Mouse (Mus musculus) common myeloid progenitor, adult 5-6 weeks (primary cell): Measurements from ENCODE around the gene Tnfrsf17. TPM values are rescaled to one million over a fixed set of nuclear protein-coding genes. Genes with fewer than 3 reads are reported as not detected.
"Not testable (repeated sequence)": the region's sequence is repeated elsewhere in the genome, so short reads cannot be mapped to it uniquely, and the experiment has no call there.

Experiments used
- ATAC-seq: replicated peaks from 2 replicates; pipeline ENCODE4 v1.8.0; 2016; ENCODE audit warnings: low read depth, mild to moderate bottlenecking, moderate TSS enrichment, inconsistent platforms; ENCODE audit not compliant: poor library complexity, severe bottlenecking
- total RNA-seq: library from RNA; stranded (forward); fragments of 200-1000, 187-1606 nt; gene quantifications from 2 replicates; pipeline ENCODE4 v1.2.3, GENCODE M21; 2017

Gene Tnfrsf17
- total RNA-seq = not detected in 2 replicates

GRCm38 (mm10) chr16:11313512-11313911 is at the start of gene Tnfrsf17:
Gene Tnfrsf17 (plus strand): TSS chr16:11313812.
- ATAC-seq = no peak

- ATAC-seq = no peak
Measured at GRCm38 (mm10) chr16:11266556-11266955, 47.1 kb upstream of the Tnfrsf17 start.

- ATAC-seq = no peak
Measured at GRCm38 (mm10) chr16:11269808-11270207, 43.8 kb upstream of the Tnfrsf17 start.

- ATAC-seq = peak; percentile 98
Measured at GRCm38 (mm10) chr16:11270642-11271041, 43.0 kb upstream of the Tnfrsf17 start.

- no peak for ATAC-seq
Measured at GRCm38 (mm10) chr16:11271073-11271472, 42.5 kb upstream of the Tnfrsf17 start.

GRCm38 (mm10) chr16:11276888-11277287 is 36.7 kb upstream of the Tnfrsf17 start:
- ATAC-seq = no peak

- no peak for ATAC-seq
Measured at GRCm38 (mm10) chr16:11278778-11279177, 34.8 kb upstream of the Tnfrsf17 start.

- no peak for ATAC-seq
Measured at GRCm38 (mm10) chr16:11282655-11283232, 30.9 kb upstream of the Tnfrsf17 start.

GRCm38 (mm10) chr16:11284881-11285280 is 28.7 kb upstream of the Tnfrsf17 start:
- ATAC-seq = no peak

GRCm38 (mm10) chr16:11285949-11286348 is 27.7 kb upstream of the Tnfrsf17 start:
- ATAC-seq = 0 out of 2 replicates have a peak, but pooled peaks have one; percentile 25

GRCm38 (mm10) chr16:11288873-11289272 is 24.7 kb upstream of the Tnfrsf17 start:
- not testable (repeated sequence) for ATAC-seq

- not testable (repeated sequence) for ATAC-seq
Measured at GRCm38 (mm10) chr16:11295583-11295982, 18.0 kb upstream of the Tnfrsf17 start.

- peak; percentile 95 for ATAC-seq
Measured at GRCm38 (mm10) chr16:11297700-11298099, 15.9 kb upstream of the Tnfrsf17 start.

GRCm38 (mm10) chr16:11303741-11304140 is 9.9 kb upstream of the Tnfrsf17 start:
- ATAC-seq = no peak

- ATAC-seq = no peak
Measured at GRCm38 (mm10) chr16:11305531-11305930, 8.1 kb upstream of the Tnfrsf17 start.

- ATAC-seq = no peak
Measured at GRCm38 (mm10) chr16:11315786-11316320, 2.2 kb downstream of the Tnfrsf17 start.

GRCm38 (mm10) chr16:11316748-11317147 is 3.1 kb downstream of the Tnfrsf17 start:
- ATAC-seq = no peak

GRCm38 (mm10) chr16:11317324-11317723 is 3.7 kb downstream of the Tnfrsf17 start:
- peak; percentile 97 for ATAC-seq

- peak; percentile 87 for ATAC-seq
Measured at GRCm38 (mm10) chr16:11322409-11323323, 9.1 kb downstream of the Tnfrsf17 start, which contains the start of gene Snx29. Gene Snx29 (plus strand): TSS chr16:11322908.

- peak; percentile 64 for ATAC-seq
Measured at GRCm38 (mm10) chr16:11323324-11324051, 9.9 kb downstream of the Tnfrsf17 start.
